Mouse (Mus musculus): ENCODE measurements around the gene Tsc1.

- no peak for TF ChIP-seq CTCF (IDR thresholded peaks at IDR 0.05; ENCODE audit: low read depth)
- TF ChIP-seq EP300 (IDR thresholded peaks at IDR 0.05; ENCODE audit: low read depth): no peak
Observed at GRCm38 (mm10) chr2:28635199-28635598, 5.8 kb upstream of the Tsc1 start.

All from heart, postnatal 0 days (tissue).